Mouse (Mus musculus): ENCODE measurements at regions not wholly inside any gene's neighbourhood (a gene's known extent, or its start where the extent isn't known, plus 50 kb on each side); places are given as distances from the start of the nearest gene placed in this dataset.

- no peak for DNase-seq (ENCODE audit: extremely low spot score in 1 of 2, low spot score in 1 of 2)
Observed at GRCm38 (mm10) chr13:72346207-72346943, 282.2 kb upstream of the Irx2 start.

GRCm38 (mm10) chr13:72346944-72347586 is 281.6 kb upstream of the Irx2 start:
- DNase-seq (ENCODE audit: extremely low spot score in 1 of 2, low spot score in 1 of 2), result no peak

GRCm38 (mm10) chr13:72352641-72353181 is 275.9 kb upstream of the Irx2 start:
- DNase-seq (ENCODE audit: extremely low spot score in 1 of 2, low spot score in 1 of 2), result no peak

GRCm38 (mm10) chr13:72355297-72355696 is 273.3 kb upstream of the Irx2 start:
- no peak for DNase-seq (ENCODE audit: extremely low spot score in 1 of 2, low spot score in 1 of 2)

GRCm38 (mm10) chr13:72355821-72356220 is 272.8 kb upstream of the Irx2 start:
- no peak for DNase-seq (ENCODE audit: extremely low spot score in 1 of 2, low spot score in 1 of 2)

GRCm38 (mm10) chr13:72358243-72358904 is 270.2 kb upstream of the Irx2 start:
- no peak for DNase-seq (ENCODE audit: extremely low spot score in 1 of 2, low spot score in 1 of 2)

- no peak for DNase-seq (ENCODE audit: extremely low spot score in 1 of 2, low spot score in 1 of 2)
Observed at GRCm38 (mm10) chr13:72365534-72366271, 262.9 kb upstream of the Irx2 start.

GRCm38 (mm10) chr13:72366281-72366680 is 262.3 kb upstream of the Irx2 start:
- no peak for DNase-seq (ENCODE audit: extremely low spot score in 1 of 2, low spot score in 1 of 2)

- no peak for DNase-seq (ENCODE audit: extremely low spot score in 1 of 2, low spot score in 1 of 2)
Observed at GRCm38 (mm10) chr13:72370131-72370530, 258.5 kb upstream of the Irx2 start.

- DNase-seq (ENCODE audit: extremely low spot score in 1 of 2, low spot score in 1 of 2), result no peak
Observed at GRCm38 (mm10) chr13:72370997-72371396, 257.6 kb upstream of the Irx2 start.

GRCm38 (mm10) chr13:72393366-72393765 is 235.3 kb upstream of the Irx2 start:
- no peak for DNase-seq (ENCODE audit: extremely low spot score in 1 of 2, low spot score in 1 of 2)

GRCm38 (mm10) chr13:72400677-72401076 is 227.9 kb upstream of the Irx2 start:
- DNase-seq (ENCODE audit: extremely low spot score in 1 of 2, low spot score in 1 of 2), result peak; percentile 78 to 81

GRCm38 (mm10) chr13:72409238-72409965 is 219.2 kb upstream of the Irx2 start:
- DNase-seq (ENCODE audit: extremely low spot score in 1 of 2, low spot score in 1 of 2), result peak in 1 of 2 experiments; percentile 16

GRCm38 (mm10) chr13:72412656-72413055 is 216.0 kb upstream of the Irx2 start:
- no peak for DNase-seq (ENCODE audit: extremely low spot score in 1 of 2, low spot score in 1 of 2)

GRCm38 (mm10) chr13:72416981-72417380 is 211.6 kb upstream of the Irx2 start:
- no peak for DNase-seq (ENCODE audit: extremely low spot score in 1 of 2, low spot score in 1 of 2)

- DNase-seq (ENCODE audit: extremely low spot score in 1 of 2, low spot score in 1 of 2), result no peak
Observed at GRCm38 (mm10) chr13:72417816-72418215, 210.8 kb upstream of the Irx2 start.

- DNase-seq (ENCODE audit: extremely low spot score in 1 of 2, low spot score in 1 of 2), result no peak
Observed at GRCm38 (mm10) chr13:72418285-72418684, 210.3 kb upstream of the Irx2 start.

- DNase-seq (ENCODE audit: extremely low spot score in 1 of 2, low spot score in 1 of 2), result no peak
Observed at GRCm38 (mm10) chr13:72419532-72419931, 209.1 kb upstream of the Irx2 start.

GRCm38 (mm10) chr13:72425917-72426316 is 202.7 kb upstream of the Irx2 start:
- no peak for DNase-seq (ENCODE audit: extremely low spot score in 1 of 2, low spot score in 1 of 2)

- DNase-seq (ENCODE audit: extremely low spot score in 1 of 2, low spot score in 1 of 2), result no peak
Observed at GRCm38 (mm10) chr13:72445336-72445735, 183.3 kb upstream of the Irx2 start.

All from frontal cortex, adult 2 months (tissue).